Mouse (Mus musculus) central nervous system, embryonic 18 days (tissue): Measurements from ENCODE around the gene Slc25a54. TPM values are rescaled to one million over a fixed set of nuclear protein-coding genes. Genes with fewer than 3 reads are reported as not detected.

Source experiments
- polyA plus RNA-seq: library from polyadenylated mRNA; depleted of rRNA; stranded (reverse); fragments of >200 nt; gene quantifications from 2 replicates; pipeline ENCODE4 v1.2.3, GENCODE M21; 2012; rRNA removed

Gene Slc25a54
- polyA plus RNA-seq, result not detected in 2 replicates

DNA sequence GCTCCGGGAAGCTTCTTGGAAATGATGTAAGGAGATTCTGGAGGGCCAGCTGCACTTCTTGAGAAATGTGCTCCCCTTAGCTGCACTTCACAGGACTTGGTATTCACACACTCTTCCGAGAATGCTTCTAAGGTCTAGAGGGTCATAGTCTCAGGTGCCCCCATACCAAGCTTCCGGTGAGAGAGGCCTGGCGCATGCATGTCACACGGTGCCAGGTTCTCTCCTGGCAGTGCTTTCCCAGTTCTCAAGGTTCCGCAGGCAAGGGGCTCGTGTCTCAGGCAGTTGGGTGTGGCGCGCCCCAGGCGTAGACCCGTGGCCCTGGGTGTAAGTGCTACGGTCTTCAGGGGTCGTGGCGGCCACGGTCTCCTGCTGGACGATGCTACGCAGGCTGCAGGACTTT is at the start of gene Slc25a54:
Gene Slc25a54 (plus strand): TSS at position 301 of the 400 bp plus-strand sequence.

DNA sequence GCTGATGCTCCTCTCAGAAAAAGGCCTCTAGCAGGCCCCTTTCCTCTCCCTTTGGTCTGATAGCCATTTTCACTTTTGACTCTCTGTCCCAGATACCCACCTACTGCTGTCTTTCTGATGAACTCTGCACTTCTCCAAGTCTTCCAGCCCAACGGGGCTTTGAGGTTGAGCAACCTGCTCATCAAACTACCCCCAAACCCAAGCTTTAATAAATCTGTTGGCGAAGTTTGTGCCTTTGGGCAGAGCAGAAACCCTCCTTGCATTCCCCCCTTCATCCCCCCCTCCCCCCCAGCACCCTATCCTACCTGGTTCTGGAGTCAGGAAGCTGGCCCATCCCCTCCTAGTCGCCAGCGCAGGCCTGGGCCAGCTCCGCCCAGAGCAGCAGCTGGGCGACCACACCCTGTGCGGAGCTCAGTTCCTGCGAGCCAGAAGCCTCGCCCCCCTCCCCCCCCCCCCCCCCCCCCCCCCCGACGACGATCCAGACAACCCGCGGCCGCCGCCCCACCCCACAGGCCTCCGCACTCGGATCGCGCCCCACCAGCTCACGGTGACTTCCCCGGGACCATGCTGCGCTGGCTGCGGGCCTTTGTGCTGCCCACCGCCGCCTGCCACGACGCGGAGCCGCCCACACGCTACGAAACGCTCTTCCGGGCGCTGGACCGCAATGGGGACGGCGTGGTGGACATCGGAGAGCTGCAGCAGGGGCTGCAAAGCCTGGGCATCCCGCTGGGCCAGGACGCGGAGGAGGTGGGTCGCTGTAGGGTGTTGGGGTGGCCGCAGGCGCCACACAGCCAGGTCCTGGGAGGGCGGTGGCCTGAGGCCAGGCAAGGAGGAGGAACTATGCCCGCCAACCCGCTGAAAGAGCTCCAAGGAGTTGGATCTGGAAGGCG is 42.6 kb downstream of the Slc25a54 start, which contains the start of gene Slc25a24:
Gene Slc25a24 (plus strand): TSS at position 509 of the 890 bp plus-strand sequence.

Other genes starting within 250 kb of the Slc25a54 start
- 10.0 and 12.6 TPM in 2 replicates for gene Stxbp3, start 239.9 kb upstream of the Slc25a54 start, polyA plus RNA-seq
- 0.03 and 0.08 TPM in 2 replicates for gene Fndc7, start 190.5 kb upstream of the Slc25a54 start, polyA plus RNA-seq
- 67.6 and 69.8 TPM in 2 replicates for gene Prpf38b, start 168.7 kb upstream of the Slc25a54 start, polyA plus RNA-seq
- 1.5 and 2.4 TPM in 2 replicates for gene Henmt1, start 140.6 kb upstream of the Slc25a54 start, polyA plus RNA-seq
- gene Gm9857, start 140.0 kb upstream of the Slc25a54 start, polyA plus RNA-seq, result 1.5 and 1.8 TPM in 2 replicates
- 33.5 and 34.5 TPM in 2 replicates for gene Fam102b, start 52.9 kb upstream of the Slc25a54 start, polyA plus RNA-seq
- gene Slc25a24, start 42.7 kb downstream of the Slc25a54 start, polyA plus RNA-seq, result 4.1 and 4.8 TPM in 2 replicates